Mouse (Mus musculus) CH12.LX (cell line): Measurements from ENCODE around the gene Gm20662.

Experiments used
- CHD2 ChIP-seq: IDR thresholded peaks from 2 replicates; pipeline ENCODE4 v1.6.1; 2011; ENCODE audit warnings: low read length, improper control_type of control experiment
- CTCF ChIP-seq, 2 experiments: IDR thresholded peaks in 1 of 2; conservative IDR thresholded peaks in 1 of 2; 2 replicates each; pipeline ENCODE4 v1.5.1; 2011 to 2012; ENCODE audit warnings: low read depth in 2 of 2, low read length in 2 of 2, improper control_type of control experiment in 1 of 2, inconsistent platforms in 1 of 2, mild to moderate bottlenecking in 1 of 2, moderate library complexity in 1 of 2
- E2F4 ChIP-seq: IDR thresholded peaks from 2 replicates; pipeline ENCODE4 v1.6.1; 2011; ENCODE audit warnings: low read depth, low read length, improper control_type of control experiment; ENCODE audit not compliant: insufficient replicate concordance
- ETS1 ChIP-seq: conservative IDR thresholded peaks from 2 replicates; pipeline ENCODE4 v1.6.1; 2012; ENCODE audit warnings: low read depth, mild to moderate bottlenecking, inconsistent platforms, low read length, improper control_type of control experiment, moderate library complexity
- GABPA ChIP-seq: IDR thresholded peaks from 2 replicates; pipeline ENCODE4 v1.6.1; 2012; ENCODE audit warnings: low read depth, low read length, improper control_type of control experiment, inconsistent platforms; ENCODE audit not compliant: insufficient replicate concordance
- MAZ ChIP-seq: IDR thresholded peaks from 2 replicates; pipeline ENCODE4 v1.6.1; 2012; ENCODE audit warnings: low read depth, mild to moderate bottlenecking, inconsistent platforms, low read length, improper control_type of control experiment, moderate library complexity
- MEF2A ChIP-seq: IDR thresholded peaks from 2 replicates; pipeline ENCODE4 v1.6.1; 2014; ENCODE audit warnings: low read depth, mild to moderate bottlenecking, inconsistent platforms, low read length, improper control_type of control experiment, borderline replicate concordance
- MYC ChIP-seq: IDR thresholded peaks from 2 replicates; pipeline ENCODE4 v1.6.1; 2011; ENCODE audit warnings: low read depth, mild to moderate bottlenecking, improper control_type of control experiment, low read length
- POLR2A ChIP-seq: IDR thresholded peaks from 2 replicates; pipeline ENCODE4 v1.6.1; 2011; ENCODE audit warnings: low read depth, mild to moderate bottlenecking, improper control_type of control experiment, low read length
- RAD21 ChIP-seq: IDR thresholded peaks from 2 replicates; pipeline ENCODE4 v1.6.1; 2011; ENCODE audit warnings: low read depth, mild to moderate bottlenecking, low read length, improper control_type of control experiment, moderate library complexity
- TBP ChIP-seq: conservative IDR thresholded peaks from 2 replicates; pipeline ENCODE4 v1.6.1; 2011; ENCODE audit warnings: low read depth, low read length, improper control_type of control experiment
- UBTF ChIP-seq: IDR thresholded peaks from 2 replicates; pipeline ENCODE4 v1.6.1; 2012; ENCODE audit warnings: low read depth, mild to moderate bottlenecking, inconsistent platforms, low read length, improper control_type of control experiment, moderate library complexity
- USF1 ChIP-seq: IDR thresholded peaks from 2 replicates; pipeline ENCODE4 v1.6.1; 2014; ENCODE audit warnings: low read depth, mild to moderate bottlenecking, inconsistent platforms, low read length, improper control_type of control experiment
- ZMIZ1 ChIP-seq: IDR thresholded peaks from 2 replicates; pipeline ENCODE4 v1.6.1; 2012; ENCODE audit warnings: low read depth, mild to moderate bottlenecking, inconsistent platforms, low read length, improper control_type of control experiment

DNA sequence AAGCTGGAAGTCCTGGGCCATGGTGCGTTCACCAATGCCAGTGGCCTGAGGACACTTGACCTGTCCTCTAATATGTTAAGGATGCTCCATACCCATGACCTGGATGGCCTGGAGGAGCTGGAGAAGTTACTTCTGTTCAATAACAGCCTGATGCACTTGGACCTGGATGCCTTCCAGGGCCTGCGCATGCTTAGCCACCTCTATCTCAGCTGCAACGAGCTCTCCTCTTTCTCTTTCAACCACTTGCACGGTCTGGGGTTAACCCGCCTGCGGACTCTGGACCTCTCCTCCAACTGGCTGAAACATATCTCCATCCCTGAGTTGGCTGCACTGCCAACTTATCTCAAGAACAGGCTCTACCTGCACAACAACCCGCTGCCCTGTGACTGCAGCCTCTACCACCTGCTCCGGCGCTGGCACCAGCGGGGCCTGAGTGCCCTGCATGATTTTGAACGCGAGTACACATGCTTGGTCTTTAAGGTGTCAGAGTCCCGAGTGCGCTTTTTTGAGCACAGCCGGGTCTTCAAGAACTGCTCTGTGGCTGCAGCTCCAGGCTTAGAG lies 57.6 kb downstream of the Gm20662 start:
- TF ChIP-seq USF1 (no peak), CHD2 (no peak), MEF2A (no peak), ETS1 (no peak), UBTF (no peak), CTCF (conservative IDR thresholded peaks at IDR 0.05 in 1 of 2, IDR thresholded peaks at IDR 0.05 in 1 of 2; ENCODE audit: low read depth in 2 of 2, low read length in 2 of 2) (no peak), RAD21 (no peak), TBP (no peak), POLR2A (no peak), ZMIZ1 (no peak), MYC (no peak), MAZ (no peak), GABPA (no peak), E2F4 (no peak)
